In genomic region chr17:86194921-86195320, GRCm38 (mm10) we compare ENCODE assay signal across 19 mouse cellular contexts. TPM values are rescaled to one million over a fixed set of nuclear protein-coding genes. Genes with fewer than 3 reads are reported as not detected.
DNase-seq lines count a peak whose midpoint lies in the region; ATAC-seq lines count a peak whose summit lies in the region.
"Had no signal": no experiment of that assay in that cellular context is flagged by ENCODE, and none has a peak within 500 bp of the region (broad histone marks: within the 10 kb centered on the region; RNA-seq: fewer than 3 reads in every experiment).

No protein-coding gene starts in this region.

- H3K36me3 ChIP-seq in kidney, embryonic 16.5 days (ENCODE audit: insufficient read depth, low read length) = no peaks in the 10 kb centered on the region
- H3K36me3 ChIP-seq: embryonic facial prominence, embryonic 10.5 days; heart, embryonic 13.5 days; hindbrain, embryonic 15.5 days had no signal

- DNase-seq in kidney, adult 11 months = peak; percentile 63
- DNase-seq in kidney, postnatal 10 days = no peak
- peak; percentile 70 for DNase-seq in kidney, adult 9 months
- DNase-seq in kidney, postnatal 14 days = peak; percentile 35
- peak; percentile 66 for DNase-seq in yolk sac, embryonic 10.5 days (ENCODE audit: low spot score)
- DNase-seq in retina, embryonic 14.5 days (ENCODE audit: low spot score) = no peak
- DNase-seq: adrenal gland, postnatal 10 days; cerebellum, adult 11-12 months; cerebellum, adult 9-10 months; cerebellum, postnatal 25 days; forebrain, postnatal 0 days; gastrocnemius, postnatal 14 days; heart, adult 2 months; heart, postnatal 36 days had no signal

- no peak overlapping the region for H3K4me3 ChIP-seq in kidney, embryonic 16.5 days (ENCODE audit: low read length)
- H3K4me3 ChIP-seq: embryonic facial prominence, embryonic 10.5 days; forebrain, embryonic 13.5 days; heart, adult 2 months; heart, embryonic 13.5 days; hindbrain, embryonic 15.5 days had no signal

- peaks cover 56% of the 10 kb centered on the region for H3K4me1 ChIP-seq in kidney, embryonic 16.5 days (ENCODE audit: insufficient read depth, low read length)
- H3K4me1 ChIP-seq: forebrain, embryonic 13.5 days; hindbrain, embryonic 15.5 days had no signal

- H3K27me3 ChIP-seq in kidney, embryonic 16.5 days (ENCODE audit: insufficient read depth, low read length) = no peaks in the 10 kb centered on the region
- H3K27me3 ChIP-seq: forebrain, embryonic 13.5 days; heart, embryonic 13.5 days; hindbrain, embryonic 15.5 days had no signal

- ATAC-seq in kidney, embryonic 16.5 days (ENCODE audit: low FRiP score, low TSS enrichment) = no peak
- ATAC-seq: forebrain, embryonic 13.5 days; forebrain, postnatal 0 days had no signal

- no peak overlapping the region for H3K27ac ChIP-seq in kidney, embryonic 16.5 days (ENCODE audit: low read length)
- H3K27ac ChIP-seq: embryonic facial prominence, embryonic 10.5 days; forebrain, embryonic 13.5 days; heart, adult 2 months; heart, embryonic 13.5 days; hindbrain, embryonic 15.5 days had no signal

- H3K9me3 ChIP-seq in kidney, embryonic 16.5 days (ENCODE audit: low read length) = no peaks in the 10 kb centered on the region
- H3K9me3 ChIP-seq: embryonic facial prominence, embryonic 10.5 days; forebrain, embryonic 13.5 days; heart, embryonic 13.5 days; hindbrain, embryonic 15.5 days had no signal

- no peak overlapping the region for H3K4me2 ChIP-seq in kidney, embryonic 16.5 days (replicated peaks; ENCODE audit: low read depth, low read length)
- H3K4me2 ChIP-seq: forebrain, embryonic 13.5 days; heart, embryonic 13.5 days; hindbrain, embryonic 15.5 days had no signal

- H3K9ac ChIP-seq in kidney, embryonic 16.5 days (replicated peaks; ENCODE audit: low read length) = no peak overlapping the region
- H3K9ac ChIP-seq: forebrain, embryonic 13.5 days; forebrain, postnatal 0 days; hindbrain, embryonic 15.5 days had no signal

- WGBS in kidney, embryonic 16.5 days = 70% methylated on average over 8 of the region's 8 CpGs

RNA-seq across cellular contexts. Expression of gene Prkce, which starts 27.3 kb away (rescaled TPM):
- 5.5 and 5.9 TPM in 2 replicates for polyA plus RNA-seq in kidney, embryonic 16.5 days (2015; fragmentation: Nextera tagmentation; extraction: Ambion mirVana)

RNA-seq across cellular contexts. Expression of gene Srbd1, which starts 49.9 kb away (rescaled TPM):
- polyA plus RNA-seq in kidney, embryonic 16.5 days (2015; fragmentation: Nextera tagmentation; extraction: Ambion mirVana) = 21.0 and 22.3 TPM in 2 replicates

Comparison
In these comparisons a context has a peak if more than half of its experiments do, and no peak if none do; other contexts are left out.
1. DNase-seq: peak in kidney, adult 11 months (single experiment), kidney, adult 9 months (single experiment), kidney, postnatal 14 days (single experiment) and yolk sac, embryonic 10.5 days (single experiment); none in kidney, postnatal 10 days (single experiment) and retina, embryonic 14.5 days (single experiment).